Mouse (Mus musculus): ENCODE data around the gene Rab21. TPM values are rescaled to one million over a fixed set of nuclear protein-coding genes. Genes with fewer than 3 reads are reported as not detected.

Rab21 gene
- total and polyA plus RNA-seq, 3 experiments = 29.9 to 80.1 (median 75.0) TPM

DNA sequence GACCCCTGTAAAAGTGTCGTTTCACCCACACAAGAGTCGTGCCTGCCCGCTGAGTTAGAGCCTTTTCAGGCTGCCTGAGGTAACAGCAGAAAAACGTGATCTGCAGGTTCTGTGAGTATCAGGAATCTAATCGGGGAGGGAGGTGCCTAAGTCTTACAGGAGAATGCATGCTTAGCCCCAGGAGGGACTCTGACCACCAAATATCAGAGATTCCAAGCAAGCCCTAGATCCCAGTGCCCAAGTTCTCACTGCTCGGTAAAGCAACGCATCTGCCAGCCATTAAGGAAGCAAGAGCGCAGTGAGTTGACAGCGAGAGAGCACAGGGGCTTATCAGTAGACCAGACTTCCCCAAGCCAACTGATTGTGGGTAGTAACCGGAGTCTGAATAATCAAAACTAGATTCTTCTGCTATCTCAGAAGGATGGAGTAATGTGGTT lies 63.1 kb downstream of the Rab21 start:
- Histone ChIP-seq H3K27ac (peak overlapping the region; percentile 80), H3K79me2 (replicated peaks; ENCODE audit: control insufficient read depth, insufficient read depth, low read length) (peaks cover 2% of the 10 kb centered on the region; the same call in 1 of the 2 replicates), H3K36me3 (ENCODE audit: control insufficient read depth, insufficient read depth, low read length) (no peaks in the 10 kb centered on the region), H3K9ac (ENCODE audit: low read depth, low read length) (peak overlapping the region; percentile 17), H3K4me1 (ENCODE audit: control insufficient read depth, insufficient read depth, low read length) (peaks cover 5% of the 10 kb centered on the region), H3K27me3 (ENCODE audit: control insufficient read depth, insufficient read depth, low read length) (no peaks in the 10 kb centered on the region), H3K4me3 (peak overlapping the region; percentile 94)
- peak; percentile 20 to 40 for DNase-seq
- intact Hi-C loops (cut with DNase I) = loop anchor here (5.0 kb wide), 2 partner anchors 110 to 130 kb away; partner anchors contain the start of genes Thap2, Tmem19 and Zfc3h1
- 2% methylated on average over 10 of the region's 10 CpGs for WGBS
- TF ChIP-seq POLR2A (IDR thresholded peaks at IDR 0.05; ENCODE audit: insufficient read depth, low read depth, low read length) (no peak), CTCF (IDR thresholded peaks at IDR 0.05) (no peak), EP300 (IDR thresholded peaks at IDR 0.05; ENCODE audit: insufficient read depth, low read depth, low read length) (no peak)

DNA sequence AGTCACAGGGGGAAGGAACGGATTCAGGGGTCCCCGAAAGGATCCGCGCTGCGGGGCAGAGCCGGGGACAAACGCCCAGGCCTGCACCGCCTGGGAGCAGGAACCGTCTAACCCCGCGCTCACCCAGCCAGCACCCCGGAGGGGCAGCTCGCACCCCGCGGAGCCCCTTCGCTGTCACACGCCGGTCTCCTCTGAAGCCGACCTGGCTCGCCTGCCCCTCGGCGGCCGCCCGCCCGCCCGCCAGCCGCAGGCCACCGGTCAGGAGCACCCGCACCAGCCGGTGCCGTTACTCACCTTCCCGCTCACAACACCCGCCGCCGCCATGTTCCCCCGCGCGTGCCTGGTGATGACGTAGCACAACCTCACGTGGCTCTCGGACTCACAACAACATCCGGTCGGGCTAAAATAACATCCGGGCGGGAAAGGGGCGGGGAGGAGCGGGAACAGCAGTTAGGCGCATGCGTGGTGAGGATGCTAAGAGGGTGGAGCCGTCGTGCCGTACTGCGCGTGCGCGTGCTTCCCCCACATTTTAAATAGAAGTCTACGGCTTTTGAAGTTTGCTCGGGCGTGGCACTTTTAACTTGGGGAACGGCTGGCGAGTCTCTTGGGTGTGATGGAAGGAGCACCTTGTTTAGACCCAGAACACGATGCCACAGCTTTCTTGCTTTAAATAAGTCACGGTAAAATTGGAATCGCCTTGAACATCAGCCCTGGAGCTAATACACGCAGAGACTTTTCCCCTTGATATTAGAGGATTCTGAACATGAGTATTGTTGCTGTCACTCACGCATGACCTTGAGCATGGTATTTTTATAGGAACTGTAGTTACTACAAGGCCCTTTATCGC lies 64.1 kb downstream of the Rab21 start, which contains the start of gene Tbc1d15:
Gene Tbc1d15, minus strand, starts transcription at position 380 of the 847 bp plus-strand sequence.
- peak; percentile 95 to 97 for DNase-seq
- peak within 1 kb of the TSS; percentile 95 for H3K9ac ChIP-seq (ENCODE audit: low read depth, low read length)
- peak; percentile 85 for TF ChIP-seq EP300 (IDR thresholded peaks at IDR 0.05; ENCODE audit: insufficient read depth, low read depth, low read length)
- TF ChIP-seq POLR2A (IDR thresholded peaks at IDR 0.05; ENCODE audit: insufficient read depth, low read depth, low read length) = peak; percentile 92
- TF ChIP-seq CTCF (IDR thresholded peaks at IDR 0.05) = no peak
- H3K36me3 ChIP-seq (ENCODE audit: control insufficient read depth, insufficient read depth, low read length) = no peaks in the 10 kb centered on the region
- H3K4me1 ChIP-seq (ENCODE audit: control insufficient read depth, insufficient read depth, low read length) = peaks cover 5% of the 10 kb centered on the region
- intact Hi-C loops (cut with DNase I) = loop anchor here (2.0 to 5.0 kb wide), 3 partner anchors 63 to 131 kb away; partner anchors contain the start of genes Rab21, Thap2, Tmem19 and Zfc3h1
- peak within 1 kb of the TSS; percentile 94 for H3K4me3 ChIP-seq
- under 1% methylated on average over 61 of the region's 67 CpGs for WGBS
- no peaks in the 10 kb centered on the region for H3K27me3 ChIP-seq (ENCODE audit: control insufficient read depth, insufficient read depth, low read length)
- H3K27ac ChIP-seq = peak within 1 kb of the TSS; percentile 99
- H3K79me2 ChIP-seq (replicated peaks; ENCODE audit: control insufficient read depth, insufficient read depth, low read length) = peaks cover 4% of the 10 kb centered on the region; the same call in 1 of the 2 replicates

DNA sequence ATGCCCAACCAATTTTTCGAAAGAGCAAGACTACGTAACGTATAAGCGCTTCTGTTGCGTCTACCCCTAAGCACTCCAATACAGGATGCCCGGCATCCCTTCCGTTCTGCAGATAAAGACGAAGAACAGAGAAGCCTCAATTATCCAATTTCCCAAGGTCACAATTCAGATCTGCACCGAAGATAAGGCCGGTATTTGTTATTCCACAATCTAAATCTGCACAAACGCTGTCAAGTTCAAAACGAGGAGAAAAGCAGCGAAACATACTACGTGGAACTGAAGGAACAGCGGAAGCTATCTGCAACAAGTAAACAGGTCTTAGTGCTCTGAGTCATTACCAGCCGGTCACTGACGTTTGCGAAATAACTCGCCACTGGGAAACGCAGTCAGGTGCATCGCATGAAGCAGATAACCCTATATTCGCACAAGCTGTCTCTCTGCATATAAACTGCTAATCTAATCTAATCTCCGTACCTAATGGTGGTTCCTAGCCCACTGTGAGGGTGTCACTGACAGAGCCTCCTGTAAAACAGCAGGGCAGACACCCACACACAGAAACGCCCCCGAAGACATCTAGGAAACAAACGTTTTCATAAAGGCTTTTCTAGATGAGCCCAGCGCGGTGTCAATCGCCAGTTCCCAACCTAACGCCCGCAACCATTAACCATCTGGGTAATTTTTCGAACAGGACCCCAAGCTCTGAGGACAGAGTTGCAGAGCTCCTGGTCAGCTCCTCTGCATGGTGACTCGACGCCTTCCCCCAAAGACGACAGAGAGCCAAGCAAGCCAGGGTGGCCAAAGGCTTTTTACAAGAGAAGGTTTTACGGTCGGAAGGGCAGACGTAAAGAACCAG lies 64.9 kb downstream of the Rab21 start:
- Histone ChIP-seq H3K9ac (ENCODE audit: low read depth, low read length) (peak overlapping the region; percentile 95), H3K4me3 (peak overlapping the region; percentile 94), H3K4me1 (ENCODE audit: control insufficient read depth, insufficient read depth, low read length) (peaks cover 5% of the 10 kb centered on the region), H3K36me3 (ENCODE audit: control insufficient read depth, insufficient read depth, low read length) (no peaks in the 10 kb centered on the region), H3K27me3 (ENCODE audit: control insufficient read depth, insufficient read depth, low read length) (no peaks in the 10 kb centered on the region), H3K79me2 (replicated peaks; ENCODE audit: control insufficient read depth, insufficient read depth, low read length) (peaks cover 5% of the 10 kb centered on the region), H3K27ac (peak overlapping the region; percentile 99)
- TF ChIP-seq EP300 (IDR thresholded peaks at IDR 0.05; ENCODE audit: insufficient read depth, low read depth, low read length) (no peak), CTCF (IDR thresholded peaks at IDR 0.05) (no peak), POLR2A (IDR thresholded peaks at IDR 0.05; ENCODE audit: insufficient read depth, low read depth, low read length) (no peak)
- intact Hi-C loops (cut with DNase I) = loop anchor here (2.0 to 5.0 kb wide), 3 partner anchors 64 to 132 kb away; partner anchors contain the start of genes Rab21, Thap2, Tmem19 and Zfc3h1
- 9% methylated on average over 38 of the region's 38 CpGs for WGBS
- DNase-seq = peak; percentile 9 to 27

DNA sequence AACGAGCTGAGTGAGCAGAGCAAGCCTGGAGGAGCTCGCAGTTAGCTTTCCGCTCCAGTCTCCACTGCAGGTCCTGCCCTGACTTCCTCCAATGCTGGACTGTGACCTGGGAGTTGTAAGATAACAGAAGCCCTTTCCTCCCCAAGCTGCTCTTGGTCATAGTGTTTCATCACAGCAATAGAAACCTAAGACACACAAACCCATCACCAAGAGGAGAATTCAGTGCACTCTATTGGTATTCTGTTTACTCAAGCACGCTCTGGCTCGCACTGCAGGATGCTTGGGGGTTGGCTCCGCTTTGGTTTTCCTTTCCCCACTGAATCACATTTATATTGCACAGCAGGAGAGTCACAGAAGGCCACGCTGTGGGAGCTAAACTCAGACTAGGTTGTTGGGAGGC lies 67.4 kb downstream of the Rab21 start:
- Histone ChIP-seq H3K27ac (no peak overlapping the region), H3K36me3 (ENCODE audit: control insufficient read depth, insufficient read depth, low read length) (no peaks in the 10 kb centered on the region), H3K4me3 (no peak overlapping the region), H3K9ac (ENCODE audit: low read depth, low read length) (no peak overlapping the region), H3K27me3 (ENCODE audit: control insufficient read depth, insufficient read depth, low read length) (no peaks in the 10 kb centered on the region), H3K4me1 (ENCODE audit: control insufficient read depth, insufficient read depth, low read length) (peaks cover 5% of the 10 kb centered on the region), H3K79me2 (replicated peaks; ENCODE audit: control insufficient read depth, insufficient read depth, low read length) (peaks cover 5% of the 10 kb centered on the region)
- TF ChIP-seq POLR2A (IDR thresholded peaks at IDR 0.05; ENCODE audit: insufficient read depth, low read depth, low read length) (no peak), CTCF (IDR thresholded peaks at IDR 0.05) (no peak), EP300 (IDR thresholded peaks at IDR 0.05; ENCODE audit: insufficient read depth, low read depth, low read length) (no peak)
- 27% methylated on average over 7 of the region's 7 CpGs for WGBS
- DNase-seq = peak in 1 of 2 experiments; percentile 8
- intact Hi-C loops (cut with DNase I) = loop anchor here (5.0 kb wide), 1 partner anchor 1889 kb away; no protein-coding TSS in a partner anchor

DNA sequence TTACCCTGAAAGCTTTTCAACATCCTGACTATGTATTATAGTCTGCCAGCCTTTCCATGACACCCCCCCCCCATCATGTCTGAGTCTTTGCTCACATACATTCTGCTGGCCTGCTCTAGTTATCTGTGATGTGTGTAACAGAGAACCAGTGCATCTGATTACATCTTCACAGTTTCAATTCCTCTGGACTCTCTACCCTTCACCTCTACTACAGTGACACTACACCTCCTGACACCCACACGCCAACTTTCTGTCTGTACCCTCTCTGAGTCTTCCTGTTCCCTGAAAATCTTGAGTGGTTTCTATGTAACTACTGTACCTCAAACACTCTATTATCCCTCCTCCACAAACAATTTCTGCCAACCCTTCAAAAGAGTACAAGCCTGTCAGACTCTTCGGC lies 69.9 kb downstream of the Rab21 start:
- Histone ChIP-seq H3K9ac (ENCODE audit: low read depth, low read length) (no peak overlapping the region), H3K36me3 (ENCODE audit: control insufficient read depth, insufficient read depth, low read length) (no peaks in the 10 kb centered on the region), H3K27me3 (ENCODE audit: control insufficient read depth, insufficient read depth, low read length) (no peaks in the 10 kb centered on the region), H3K4me3 (no peak overlapping the region), H3K79me2 (replicated peaks; ENCODE audit: control insufficient read depth, insufficient read depth, low read length) (peaks cover 3% of the 10 kb centered on the region), H3K27ac (no peak overlapping the region), H3K4me1 (ENCODE audit: control insufficient read depth, insufficient read depth, low read length) (peaks cover 5% of the 10 kb centered on the region; the same call in 1 of the 2 replicates)
- DNase-seq = no peak
- 92% methylated on average over 2 of the region's 2 CpGs for WGBS
- intact Hi-C loops (cut with DNase I) = loop anchor here (5.0 kb wide), 1 partner anchor 1892 kb away; no protein-coding TSS in a partner anchor
- no peak for TF ChIP-seq POLR2A (IDR thresholded peaks at IDR 0.05; ENCODE audit: insufficient read depth, low read depth, low read length)
- TF ChIP-seq EP300 (IDR thresholded peaks at IDR 0.05; ENCODE audit: insufficient read depth, low read depth, low read length) = no peak
- TF ChIP-seq CTCF (IDR thresholded peaks at IDR 0.05) = no peak
